Mouse (Mus musculus) central nervous system, embryonic 11.5 days (tissue): ENCODE data around the gene Klk15. TPM values are rescaled to one million over a fixed set of nuclear protein-coding genes. Genes with fewer than 3 reads are reported as not detected.

ENCODE experiments used
- polyA plus RNA-seq: library from polyadenylated mRNA; depleted of rRNA; stranded (reverse); fragments of >200 nt; gene quantifications from 2 replicates; pipeline ENCODE4 v1.2.3, GENCODE M21; 2012; rRNA removed

The Klk15 gene
- polyA plus RNA-seq: not detected in 2 replicates

GRCm38 (mm10) chr7:43933440-43933839, at the start of gene Klk15:
TSS of gene Klk15 (plus strand) at chr7:43933740.

GRCm38 (mm10) chr7:43950364-43950763, 16.8 kb downstream of the Klk15 start, which contains the start of gene Klk1b8:
TSS of gene Klk1b8 (plus strand) at chr7:43950664.

DNA sequence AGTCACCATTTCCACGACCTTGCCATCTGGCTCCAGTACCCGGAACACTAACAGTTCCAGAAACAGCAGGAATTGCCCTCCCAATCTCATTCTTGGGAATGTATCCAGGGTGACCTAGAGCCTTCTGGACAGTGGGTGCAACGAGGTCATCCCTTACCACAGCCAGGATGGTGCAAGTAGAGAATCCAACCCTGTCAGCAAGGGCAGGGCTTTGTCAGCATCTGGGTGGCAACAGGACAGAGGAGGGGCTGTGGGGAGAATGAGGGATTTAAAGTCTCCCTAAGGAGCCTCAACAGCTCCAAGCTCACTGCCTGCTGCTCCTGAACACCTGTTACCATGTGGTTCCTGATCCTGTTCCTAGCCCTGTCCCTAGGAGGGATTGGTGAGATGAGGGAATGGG, 32.9 kb downstream of the Klk15 start, which contains the start of gene Klk1b1:
Gene Klk1b1, plus strand, starts transcription at position 301 of the 400 bp plus-strand sequence.

GRCm38 (mm10) chr7:43975761-43976160, 42.2 kb downstream of the Klk15 start, which contains the start of gene Klk1b9:
TSS of gene Klk1b9 (plus strand) at chr7:43976061.

Other genes starting within 250 kb of the Klk15 start
- 0.13 and 0.22 TPM in 2 replicates for gene Klk14, start 243.3 kb upstream of the Klk15 start, polyA plus RNA-seq
- gene Klk13, start 221.2 kb upstream of the Klk15 start, polyA plus RNA-seq: 0.16 and 0.27 TPM in 2 replicates
- gene Klk12, start 164.8 kb upstream of the Klk15 start, polyA plus RNA-seq: not detected in 2 replicates
- gene Klk11, start 159.1 kb upstream of the Klk15 start, polyA plus RNA-seq: not detected in 2 replicates
- gene Klk10, start 152.7 kb upstream of the Klk15 start, polyA plus RNA-seq: 0.18 and 0.27 TPM in 2 replicates
- gene Klk9, start 141.8 kb upstream of the Klk15 start, polyA plus RNA-seq: 0.04 TPM in 1 of 2 replicates, not detected in the other
- 9.3 TPM in 2 replicates for gene Klk8, start 136.2 kb upstream of the Klk15 start, polyA plus RNA-seq
- 0.07 and 0.12 TPM in 2 replicates for gene Klk7, start 122.4 kb upstream of the Klk15 start, polyA plus RNA-seq
- 0.17 TPM in 1 of 2 replicates, not detected in the other for gene Klk6, start 109.2 kb upstream of the Klk15 start, polyA plus RNA-seq
- 0.05 and 0.07 TPM in 2 replicates for gene Klk5, start 91.8 kb upstream of the Klk15 start, polyA plus RNA-seq
- gene Klk4, start 52.6 kb upstream of the Klk15 start, polyA plus RNA-seq: 0.15 TPM in 1 of 2 replicates, not detected in the other
- not detected in 2 replicates for gene Klk1b8, start 16.9 kb downstream of the Klk15 start, polyA plus RNA-seq
- gene Klk1b1, start 33.0 kb downstream of the Klk15 start, polyA plus RNA-seq: not detected in 2 replicates
- not detected in 2 replicates for gene Klk1b9, start 42.3 kb downstream of the Klk15 start, polyA plus RNA-seq
- not detected in 2 replicates for gene Klk1b11, start 62.1 kb downstream of the Klk15 start, polyA plus RNA-seq
- not detected in 2 replicates for gene Klk1b26, start 78.4 kb downstream of the Klk15 start, polyA plus RNA-seq
- not detected in 2 replicates for gene Klk1b27, start 118.5 kb downstream of the Klk15 start, polyA plus RNA-seq
- gene Klk1b21, start 168.6 kb downstream of the Klk15 start, polyA plus RNA-seq: not detected in 2 replicates
- not detected in 2 replicates for gene Klk1b22, start 178.9 kb downstream of the Klk15 start, polyA plus RNA-seq
- not detected in 2 replicates for gene Klk1b16, start 203.0 kb downstream of the Klk15 start, polyA plus RNA-seq